Mouse (Mus musculus): Measurements from ENCODE around the gene Kcnj6. TPM values are rescaled to one million over a fixed set of nuclear protein-coding genes. Genes with fewer than 3 reads are reported as not detected.

Kcnj6 gene
- polyA plus RNA-seq, 1 experiment from 2014 or later, result 0.62 TPM

- Histone ChIP-seq H3K36me3 (ENCODE audit: control insufficient read depth, insufficient read depth, low read length) (no peaks in the 10 kb centered on the region), H3K9me3 (replicated peaks; ENCODE audit: control insufficient read depth, low read length) (no peaks in the 10 kb centered on the region), H3K4me1 (ENCODE audit: control insufficient read depth, insufficient read depth, low read length) (no peaks in the 10 kb centered on the region), H3K4me2 (ENCODE audit: low read length) (no peak overlapping the region), H3K27ac (ENCODE audit: low read depth, low read length) (no peak overlapping the region), H3K4me3 (ENCODE audit: low read depth, low read length) (no peak overlapping the region), H3K9ac (ENCODE audit: low read length) (no peak overlapping the region), H3K27me3 (replicated peaks; ENCODE audit: control insufficient read depth, insufficient read depth, low read length) (no peaks in the 10 kb centered on the region)
- ATAC-seq (no peak), DNase-seq (ENCODE audit: low spot score) (no peak)
- 65% methylated on average over 7 of the region's 7 CpGs for WGBS
Measured at GRCm38 (mm10) chr16:94882111-94882510, 115.4 kb downstream of the Kcnj6 start.

- no peaks in the 10 kb centered on the region for H3K4me1 ChIP-seq (ENCODE audit: control insufficient read depth, insufficient read depth, low read length)
- no peaks in the 10 kb centered on the region for H3K9me3 ChIP-seq (replicated peaks; ENCODE audit: control insufficient read depth, low read length)
- H3K36me3 ChIP-seq (ENCODE audit: control insufficient read depth, insufficient read depth, low read length), result no peaks in the 10 kb centered on the region
- no peak overlapping the region for H3K4me2 ChIP-seq (ENCODE audit: low read length)
- H3K4me3 ChIP-seq (ENCODE audit: low read depth, low read length), result no peak overlapping the region
- DNase-seq (ENCODE audit: low spot score) (peak; percentile 45), ATAC-seq (no peak)
- WGBS, result 26% methylated on average over 9 of the region's 9 CpGs
- H3K9ac ChIP-seq (ENCODE audit: low read length), result no peak overlapping the region
- H3K27ac ChIP-seq (ENCODE audit: low read depth, low read length), result peak overlapping the region; percentile 14; the same call in 1 of the 2 replicates
- no peaks in the 10 kb centered on the region for H3K27me3 ChIP-seq (replicated peaks; ENCODE audit: control insufficient read depth, insufficient read depth, low read length)
Measured at GRCm38 (mm10) chr16:94872614-94873272, 124.8 kb downstream of the Kcnj6 start.

- Histone ChIP-seq H3K9ac (ENCODE audit: low read length) (no peak overlapping the region), H3K27me3 (replicated peaks; ENCODE audit: control insufficient read depth, insufficient read depth, low read length) (no peaks in the 10 kb centered on the region), H3K9me3 (replicated peaks; ENCODE audit: control insufficient read depth, low read length) (no peaks in the 10 kb centered on the region), H3K4me1 (ENCODE audit: control insufficient read depth, insufficient read depth, low read length) (no peaks in the 10 kb centered on the region), H3K27ac (ENCODE audit: low read depth, low read length) (no peak overlapping the region), H3K4me3 (ENCODE audit: low read depth, low read length) (no peak overlapping the region), H3K36me3 (ENCODE audit: control insufficient read depth, insufficient read depth, low read length) (no peaks in the 10 kb centered on the region), H3K4me2 (ENCODE audit: low read length) (no peak overlapping the region)
- DNase-seq (ENCODE audit: low spot score) (no peak), ATAC-seq (no peak)
- WGBS, result 92% methylated on average over 5 of the region's 5 CpGs
Measured at GRCm38 (mm10) chr16:94868354-94868753, 129.1 kb downstream of the Kcnj6 start.

GRCm38 (mm10) chr16:94866300-94866956, 131.1 kb downstream of the Kcnj6 start:
- Histone ChIP-seq H3K27me3 (replicated peaks; ENCODE audit: control insufficient read depth, insufficient read depth, low read length) (no peaks in the 10 kb centered on the region), H3K4me2 (ENCODE audit: low read length) (no peak overlapping the region), H3K9ac (ENCODE audit: low read length) (no peak overlapping the region), H3K9me3 (replicated peaks; ENCODE audit: control insufficient read depth, low read length) (no peaks in the 10 kb centered on the region), H3K36me3 (ENCODE audit: control insufficient read depth, insufficient read depth, low read length) (no peaks in the 10 kb centered on the region), H3K27ac (ENCODE audit: low read depth, low read length) (no peak overlapping the region), H3K4me3 (ENCODE audit: low read depth, low read length) (no peak overlapping the region), H3K4me1 (ENCODE audit: control insufficient read depth, insufficient read depth, low read length) (no peaks in the 10 kb centered on the region)
- no peak for ATAC-seq
- DNase-seq (ENCODE audit: low spot score), result peak; percentile 21
- WGBS, result 47% methylated on average over 14 of the region's 14 CpGs

GRCm38 (mm10) chr16:94865796-94866195, 131.7 kb downstream of the Kcnj6 start:
- Histone ChIP-seq H3K4me3 (ENCODE audit: low read depth, low read length) (no peak overlapping the region), H3K27ac (ENCODE audit: low read depth, low read length) (no peak overlapping the region), H3K36me3 (ENCODE audit: control insufficient read depth, insufficient read depth, low read length) (no peaks in the 10 kb centered on the region), H3K27me3 (replicated peaks; ENCODE audit: control insufficient read depth, insufficient read depth, low read length) (no peaks in the 10 kb centered on the region), H3K4me1 (ENCODE audit: control insufficient read depth, insufficient read depth, low read length) (no peaks in the 10 kb centered on the region), H3K4me2 (ENCODE audit: low read length) (no peak overlapping the region), H3K9me3 (replicated peaks; ENCODE audit: control insufficient read depth, low read length) (no peaks in the 10 kb centered on the region), H3K9ac (ENCODE audit: low read length) (no peak overlapping the region)
- DNase-seq (ENCODE audit: low spot score) (no peak), ATAC-seq (no peak)
- WGBS, result 81% methylated on average over 1 of the region's 1 CpGs

- H3K36me3 ChIP-seq (ENCODE audit: control insufficient read depth, insufficient read depth, low read length), result no peaks in the 10 kb centered on the region
- H3K4me3 ChIP-seq (ENCODE audit: low read depth, low read length), result no peak overlapping the region
- no peaks in the 10 kb centered on the region for H3K9me3 ChIP-seq (replicated peaks; ENCODE audit: control insufficient read depth, low read length)
- 95% methylated on average over 7 of the region's 7 CpGs for WGBS
- no peaks in the 10 kb centered on the region for H3K27me3 ChIP-seq (replicated peaks; ENCODE audit: control insufficient read depth, insufficient read depth, low read length)
- no peak overlapping the region for H3K9ac ChIP-seq (ENCODE audit: low read length)
- no peak for DNase-seq (ENCODE audit: low spot score)
- H3K27ac ChIP-seq (ENCODE audit: low read depth, low read length), result no peak overlapping the region
- ATAC-seq, result no peak
- H3K4me1 ChIP-seq (ENCODE audit: control insufficient read depth, insufficient read depth, low read length), result no peaks in the 10 kb centered on the region
- H3K4me2 ChIP-seq (ENCODE audit: low read length), result no peak overlapping the region
Measured at GRCm38 (mm10) chr16:94865101-94865500, 132.4 kb downstream of the Kcnj6 start.

GRCm38 (mm10) chr16:94863475-94863874, 134.0 kb downstream of the Kcnj6 start:
- DNase-seq (ENCODE audit: low spot score), result no peak
- WGBS, result 92% methylated on average over 5 of the region's 5 CpGs
- no peak for ATAC-seq
- no peak overlapping the region for H3K9ac ChIP-seq (ENCODE audit: low read length)
- no peaks in the 10 kb centered on the region for H3K36me3 ChIP-seq (ENCODE audit: control insufficient read depth, insufficient read depth, low read length)
- no peak overlapping the region for H3K27ac ChIP-seq (ENCODE audit: low read depth, low read length)
- no peaks in the 10 kb centered on the region for H3K27me3 ChIP-seq (replicated peaks; ENCODE audit: control insufficient read depth, insufficient read depth, low read length)
- H3K4me2 ChIP-seq (ENCODE audit: low read length), result no peak overlapping the region
- H3K4me3 ChIP-seq (ENCODE audit: low read depth, low read length), result no peak overlapping the region
- no peaks in the 10 kb centered on the region for H3K9me3 ChIP-seq (replicated peaks; ENCODE audit: control insufficient read depth, low read length)
- no peaks in the 10 kb centered on the region for H3K4me1 ChIP-seq (ENCODE audit: control insufficient read depth, insufficient read depth, low read length)

- H3K4me2 ChIP-seq (ENCODE audit: low read length), result no peak overlapping the region
- H3K27ac ChIP-seq (ENCODE audit: low read depth, low read length), result no peak overlapping the region
- H3K4me1 ChIP-seq (ENCODE audit: control insufficient read depth, insufficient read depth, low read length), result no peaks in the 10 kb centered on the region
- no peak overlapping the region for H3K4me3 ChIP-seq (ENCODE audit: low read depth, low read length)
- no peaks in the 10 kb centered on the region for H3K27me3 ChIP-seq (replicated peaks; ENCODE audit: control insufficient read depth, insufficient read depth, low read length)
- no peak for DNase-seq (ENCODE audit: low spot score)
- ATAC-seq, result no peak
- no peaks in the 10 kb centered on the region for H3K9me3 ChIP-seq (replicated peaks; ENCODE audit: control insufficient read depth, low read length)
- no peak overlapping the region for H3K9ac ChIP-seq (ENCODE audit: low read length)
- H3K36me3 ChIP-seq (ENCODE audit: control insufficient read depth, insufficient read depth, low read length), result no peaks in the 10 kb centered on the region
- 91% methylated on average over 5 of the region's 5 CpGs for WGBS
Measured at GRCm38 (mm10) chr16:94855990-94856389, 141.5 kb downstream of the Kcnj6 start.

- no peak overlapping the region for H3K9ac ChIP-seq (ENCODE audit: low read length)
- ATAC-seq (no peak), DNase-seq (ENCODE audit: low spot score) (no peak)
- H3K9me3 ChIP-seq (replicated peaks; ENCODE audit: control insufficient read depth, low read length), result no peaks in the 10 kb centered on the region
- H3K27ac ChIP-seq (ENCODE audit: low read depth, low read length), result no peak overlapping the region
- H3K4me1 ChIP-seq (ENCODE audit: control insufficient read depth, insufficient read depth, low read length), result no peaks in the 10 kb centered on the region
- 84% methylated on average over 19 of the region's 19 CpGs for WGBS
- H3K27me3 ChIP-seq (replicated peaks; ENCODE audit: control insufficient read depth, insufficient read depth, low read length), result no peaks in the 10 kb centered on the region
- no peaks in the 10 kb centered on the region for H3K36me3 ChIP-seq (ENCODE audit: control insufficient read depth, insufficient read depth, low read length)
- H3K4me3 ChIP-seq (ENCODE audit: low read depth, low read length), result no peak overlapping the region
- no peak overlapping the region for H3K4me2 ChIP-seq (ENCODE audit: low read length)
Measured at GRCm38 (mm10) chr16:94852407-94853160, 144.9 kb downstream of the Kcnj6 start.

Data from forebrain, embryonic 14.5 days (tissue).